Mouse (Mus musculus) midbrain, embryonic 11.5 days (tissue): ENCODE results near the gene Carns1. TPM values are rescaled to one million over a fixed set of nuclear protein-coding genes. Genes with fewer than 3 reads are reported as not detected.

ENCODE experiments used
- ATAC-seq: fragments of 200-750 bp; cut with Nextera tagmentation; 2 replicates; pipeline ENCODE4 v1.8.0; 2017; ENCODE audit warnings: moderate TSS enrichment, moderate library complexity; ENCODE audit not compliant: low FRiP score
- DNase-seq: peaks from one replicate; pipeline ENCODE4 v3.0.0; 2015; ENCODE audit warnings: low spot score; ENCODE audit errors: missing footprints
- H3K27ac ChIP-seq: fragments of 300-500 bp; sonication (generic); 2 replicates; pipeline ENCODE4 v1.5.1; 2014; ENCODE audit warnings: low read depth, low read length
- H3K27me3 ChIP-seq: fragments of 300-500 bp; sonication (generic); 2 replicates; pipeline ENCODE4 v1.6.1; 2014; ENCODE audit warnings: mild to moderate bottlenecking, low read length, moderate library complexity, mixed read lengths; ENCODE audit not compliant: control insufficient read depth, insufficient read depth
- H3K36me3 ChIP-seq: fragments of 300-500 bp; sonication (generic); 2 replicates; pipeline ENCODE4 v1.6.1; 2014; ENCODE audit warnings: mild to moderate bottlenecking, low read length, moderate library complexity, mixed read lengths; ENCODE audit not compliant: control insufficient read depth, insufficient read depth
- H3K4me1 ChIP-seq: fragments of 300-500 bp; sonication (generic); 2 replicates; pipeline ENCODE4 v1.6.1; 2014; ENCODE audit warnings: low read length; ENCODE audit not compliant: control insufficient read depth, insufficient read depth
- H3K4me2 ChIP-seq: fragments of 300-500 bp; sonication (generic); 2 replicates; pipeline ENCODE4 v1.6.1; 2014; ENCODE audit warnings: mild to moderate bottlenecking, moderate library complexity
- H3K4me3 ChIP-seq: fragments of 300-500 bp; sonication (generic); 2 replicates; pipeline ENCODE4 v1.5.1; 2014; ENCODE audit warnings: low read depth, low read length
- H3K9ac ChIP-seq: fragments of 300-500 bp; sonication (generic); 2 replicates; pipeline ENCODE4 v1.6.1; 2014; ENCODE audit warnings: low read length
- H3K9me3 ChIP-seq: fragments of 300-500 bp; sonication (generic); 2 replicates; pipeline ENCODE4 v1.6.1; 2016; ENCODE audit warnings: low read length; ENCODE audit not compliant: control insufficient read depth
- WGBS: fragments of 180-500 bp; shearing (Covaris S2); extraction: QIAGEN DNeasy Blood & Tissue Kit; methylation state at CpG from one replicate; pipeline ENCODE4 v1.1.7; 2014; 5-methylcytosine and 5-hydroxymethylcytosine counted together
- polyA plus RNA-seq: library from polyadenylated mRNA; unstranded; fragments of >200 nt; fragmentation: Nextera tagmentation; extraction: Ambion mirVana; gene quantifications from 2 replicates; pipeline ENCODE4 v1.2.1, GENCODE M21; 2014

Carns1 gene
- polyA plus RNA-seq, 1 experiment from 2014 or later = 2.9 TPM

GRCm38 (mm10) chr19:4156073-4156579, 19.2 kb downstream of the Carns1 start:
- Histone ChIP-seq H3K36me3 (peaks cover 27% of the 10 kb centered on the region; the same call in 1 of the 2 replicates), H3K27me3 (no peaks in the 10 kb centered on the region), H3K4me3 (no peak overlapping the region), H3K4me2 (no peak overlapping the region), H3K9me3 (no peaks in the 10 kb centered on the region), H3K27ac (no peak overlapping the region; the same call in 1 of the 2 replicates), H3K4me1 (no peaks in the 10 kb centered on the region), H3K9ac (no peak overlapping the region)
- WGBS = 69% methylated on average over 20 of the region's 20 CpGs
- ATAC-seq (no peak), DNase-seq (no peak)

GRCm38 (mm10) chr19:4155223-4156072, 19.8 kb downstream of the Carns1 start:
- no peak for ATAC-seq

GRCm38 (mm10) chr19:4154437-4155222, 20.6 kb downstream of the Carns1 start:
- Histone ChIP-seq H3K9me3 (no peaks in the 10 kb centered on the region), H3K4me3 (no peak overlapping the region), H3K27ac (no peak overlapping the region), H3K4me1 (no peaks in the 10 kb centered on the region), H3K9ac (no peak overlapping the region), H3K36me3 (peaks cover 33% of the 10 kb centered on the region), H3K27me3 (no peaks in the 10 kb centered on the region), H3K4me2 (no peak overlapping the region)
- DNase-seq (no peak), ATAC-seq (no peak)
- 88% methylated on average over 13 of the region's 13 CpGs for WGBS

More at GRCm38 (mm10) chr19:4155223-4156072, 19.8 kb downstream of the Carns1 start:
- Histone ChIP-seq H3K9me3 (no peaks in the 10 kb centered on the region), H3K4me2 (no peak overlapping the region), H3K36me3 (peaks cover 30% of the 10 kb centered on the region), H3K27me3 (no peaks in the 10 kb centered on the region), H3K4me3 (no peak overlapping the region), H3K27ac (no peak overlapping the region; the same call in 1 of the 2 replicates), H3K9ac (no peak overlapping the region), H3K4me1 (no peaks in the 10 kb centered on the region)
- 78% methylated on average over 6 of the region's 6 CpGs for WGBS
- DNase-seq = no peak

- H3K4me1 ChIP-seq = peaks cover 7% of the 10 kb centered on the region
- no peak within 1 kb of the TSS for H3K9ac ChIP-seq
- H3K27me3 ChIP-seq = no peaks in the 10 kb centered on the region
- no peak within 1 kb of the TSS for H3K4me2 ChIP-seq
- H3K27ac ChIP-seq = no peak within 1 kb of the TSS
- WGBS = 74% methylated on average over 11 of the region's 11 CpGs
- peaks cover 24% of the 10 kb centered on the region for H3K36me3 ChIP-seq
- no peak within 1 kb of the TSS for H3K4me3 ChIP-seq
- no peak for DNase-seq
- no peak for ATAC-seq
- H3K9me3 ChIP-seq = no peaks in the 10 kb centered on the region
Measured at GRCm38 (mm10) chr19:4153232-4153654, 22.0 kb downstream of the Carns1 start, which contains the start of gene Ptprcap. Gene Ptprcap, plus strand, starts transcription at chr19:4153604.

- ATAC-seq (no peak), DNase-seq (no peak)
- no peak overlapping the region for H3K27ac ChIP-seq
- H3K9me3 ChIP-seq = no peaks in the 10 kb centered on the region
- peaks cover 12% of the 10 kb centered on the region for H3K4me1 ChIP-seq
- no peak overlapping the region for H3K4me3 ChIP-seq
- WGBS = 88% methylated on average over 8 of the region's 8 CpGs
- no peaks in the 10 kb centered on the region for H3K27me3 ChIP-seq
- H3K36me3 ChIP-seq = peaks cover 20% of the 10 kb centered on the region
- no peak overlapping the region for H3K9ac ChIP-seq
- H3K4me2 ChIP-seq = no peak overlapping the region
Measured at GRCm38 (mm10) chr19:4152445-4153231, 22.6 kb downstream of the Carns1 start.

- Histone ChIP-seq H3K27ac (no peak overlapping the region), H3K4me1 (peaks cover 14% of the 10 kb centered on the region), H3K4me3 (no peak overlapping the region), H3K27me3 (no peaks in the 10 kb centered on the region), H3K9ac (no peak overlapping the region), H3K4me2 (no peak overlapping the region), H3K36me3 (peaks cover 15% of the 10 kb centered on the region), H3K9me3 (no peaks in the 10 kb centered on the region)
- WGBS = 89% methylated on average over 5 of the region's 5 CpGs
- ATAC-seq (no peak), DNase-seq (no peak)
Measured at GRCm38 (mm10) chr19:4151898-4152297, 23.4 kb downstream of the Carns1 start.

- WGBS = 76% methylated on average over 5 of the region's 5 CpGs
- Histone ChIP-seq H3K9me3 (no peaks in the 10 kb centered on the region), H3K4me2 (no peak overlapping the region), H3K4me3 (no peak overlapping the region), H3K9ac (no peak overlapping the region), H3K27ac (no peak overlapping the region), H3K36me3 (peaks cover 13% of the 10 kb centered on the region), H3K27me3 (no peaks in the 10 kb centered on the region), H3K4me1 (peaks cover 14% of the 10 kb centered on the region)
- DNase-seq (no peak), ATAC-seq (no peak)
Measured at GRCm38 (mm10) chr19:4151488-4151860, 23.8 kb downstream of the Carns1 start.

GRCm38 (mm10) chr19:4150567-4151487, 24.5 kb downstream of the Carns1 start:
- no peak for DNase-seq
- H3K4me3 ChIP-seq = no peak overlapping the region
- 90% methylated on average over 22 of the region's 22 CpGs for WGBS

More at GRCm38 (mm10) chr19:4150567-4151487, 24.5 kb downstream of the Carns1 start:
- Histone ChIP-seq H3K36me3 (peaks cover 10% of the 10 kb centered on the region), H3K4me1 (peaks cover 14% of the 10 kb centered on the region), H3K4me2 (no peak overlapping the region), H3K27ac (no peak overlapping the region), H3K9ac (no peak overlapping the region), H3K9me3 (no peaks in the 10 kb centered on the region), H3K27me3 (no peaks in the 10 kb centered on the region)
- no peak for ATAC-seq
